Mouse (Mus musculus): ENCODE data around the gene Grasp.

Gene Grasp

GRCm38 (mm10) chr15:101192651-101193050 lies 31.3 kb upstream of the Grasp start:
- in situ Hi-C loops (cut with MboI; ENCODE audit: unreplicated experiment in 2 of 2), result loop anchor here (5.0 to 10.0 kb wide), 2 partner anchors 45 to 48 kb away; no protein-coding TSS in a partner anchor

GRCm38 (mm10) chr15:101193971-101194370 lies 30.0 kb upstream of the Grasp start:
- in situ Hi-C loops (cut with MboI; ENCODE audit: unreplicated experiment in 2 of 2), result loop anchor here (5.0 to 10.0 kb wide), 2 partner anchors 47 to 49 kb away; no protein-coding TSS in a partner anchor

- in situ Hi-C loops (cut with MboI; ENCODE audit: unreplicated experiment in 2 of 2), result loop anchor here (5.0 to 10.0 kb wide), 2 partner anchors 48 to 50 kb away; no protein-coding TSS in a partner anchor
Measured at GRCm38 (mm10) chr15:101194951-101195823, 28.8 kb upstream of the Grasp start.

GRCm38 (mm10) chr15:101196079-101196795 lies 27.8 kb upstream of the Grasp start:
- in situ Hi-C loops (cut with MboI; ENCODE audit: unreplicated experiment in 2 of 2), result loop anchor here in 1 of 2 experiments (10.0 kb wide), 1 partner anchor 51 kb away; no protein-coding TSS in a partner anchor

GRCm38 (mm10) chr15:101196961-101197360 lies 27.0 kb upstream of the Grasp start:
- in situ Hi-C loops (cut with MboI; ENCODE audit: unreplicated experiment in 2 of 2), result loop anchor here in 1 of 2 experiments (10.0 kb wide), 1 partner anchor 52 kb away; no protein-coding TSS in a partner anchor

GRCm38 (mm10) chr15:101197497-101198179 lies 26.4 kb upstream of the Grasp start:
- in situ Hi-C loops (cut with MboI; ENCODE audit: unreplicated experiment in 2 of 2), result loop anchor here in 1 of 2 experiments (10.0 kb wide), 1 partner anchor 53 kb away; no protein-coding TSS in a partner anchor

- in situ Hi-C loops (cut with MboI; ENCODE audit: unreplicated experiment in 2 of 2), result loop anchor here in 1 of 2 experiments (10.0 kb wide), 1 partner anchor 53 kb away; no protein-coding TSS in a partner anchor
Measured at GRCm38 (mm10) chr15:101198218-101198617, 25.8 kb upstream of the Grasp start.

GRCm38 (mm10) chr15:101198850-101199249 lies 25.1 kb upstream of the Grasp start:
- in situ Hi-C loops (cut with MboI; ENCODE audit: unreplicated experiment in 2 of 2), result loop anchor here in 1 of 2 experiments (10.0 kb wide), 1 partner anchor 54 kb away; no protein-coding TSS in a partner anchor

- in situ Hi-C loops (cut with MboI; ENCODE audit: unreplicated experiment in 2 of 2), result loop anchor here in 1 of 2 experiments (25.0 kb wide), 1 partner anchor 561 kb away; no protein-coding TSS in a partner anchor
Measured at GRCm38 (mm10) chr15:101200777-101201295, 23.2 kb upstream of the Grasp start.

- in situ Hi-C loops (cut with MboI; ENCODE audit: unreplicated experiment in 2 of 2), result loop anchor here in 1 of 2 experiments (25.0 kb wide), 1 partner anchor 561 kb away; no protein-coding TSS in a partner anchor
Measured at GRCm38 (mm10) chr15:101201414-101201813, 22.6 kb upstream of the Grasp start.

GRCm38 (mm10) chr15:101203673-101204072 lies 20.3 kb upstream of the Grasp start:
- in situ Hi-C loops (cut with MboI; ENCODE audit: unreplicated experiment in 2 of 2), result loop anchor here in 1 of 2 experiments (25.0 kb wide), 1 partner anchor 559 kb away; no protein-coding TSS in a partner anchor

- in situ Hi-C loops (cut with MboI; ENCODE audit: unreplicated experiment in 2 of 2), result loop anchor here in 1 of 2 experiments (25.0 kb wide), 1 partner anchor 558 kb away; no protein-coding TSS in a partner anchor
Measured at GRCm38 (mm10) chr15:101204781-101205180, 19.2 kb upstream of the Grasp start.

GRCm38 (mm10) chr15:101210228-101210627 lies 13.8 kb upstream of the Grasp start:
- in situ Hi-C loops (cut with MboI; ENCODE audit: unreplicated experiment in 2 of 2), result loop anchor here (5.0 to 25.0 kb wide), 4 partner anchors 552 to 855 kb away; no protein-coding TSS in a partner anchor

GRCm38 (mm10) chr15:101210998-101211613 lies 12.9 kb upstream of the Grasp start:
- in situ Hi-C loops (cut with MboI; ENCODE audit: unreplicated experiment in 2 of 2), result loop anchor here (5.0 to 25.0 kb wide), 4 partner anchors 551 to 854 kb away; no protein-coding TSS in a partner anchor

GRCm38 (mm10) chr15:101212435-101212834 lies 11.6 kb upstream of the Grasp start:
- in situ Hi-C loops (cut with MboI; ENCODE audit: unreplicated experiment in 2 of 2), result loop anchor here (5.0 to 25.0 kb wide), 4 partner anchors 550 to 852 kb away; no protein-coding TSS in a partner anchor

- in situ Hi-C loops (cut with MboI; ENCODE audit: unreplicated experiment in 2 of 2), result loop anchor here in 1 of 2 experiments (10.0 to 25.0 kb wide), 3 partner anchors 547 to 850 kb away; no protein-coding TSS in a partner anchor
Measured at GRCm38 (mm10) chr15:101215136-101215535, 8.9 kb upstream of the Grasp start.

GRCm38 (mm10) chr15:101216036-101216435 lies 8.0 kb upstream of the Grasp start:
- in situ Hi-C loops (cut with MboI; ENCODE audit: unreplicated experiment in 2 of 2), result loop anchor here in 1 of 2 experiments (10.0 to 25.0 kb wide), 3 partner anchors 546 to 849 kb away; no protein-coding TSS in a partner anchor

- in situ Hi-C loops (cut with MboI; ENCODE audit: unreplicated experiment in 2 of 2), result loop anchor here in 1 of 2 experiments (25.0 kb wide), 1 partner anchor 541 kb away; no protein-coding TSS in a partner anchor
Measured at GRCm38 (mm10) chr15:101220905-101221297, 3.1 kb upstream of the Grasp start.
